Mouse (Mus musculus): ENCODE results near the gene Fem1a.

The Fem1a gene

GRCm38 (mm10) chr17:56279481-56280155, 23.0 kb downstream of the Fem1a start:
- DNase-seq: no peak

GRCm38 (mm10) chr17:56281193-56281592, 24.6 kb downstream of the Fem1a start:
- DNase-seq: no peak

- no peak for DNase-seq
These were observed 26.2 kb downstream of the Fem1a start for GRCm38 (mm10) chr17:56282802-56283201.

GRCm38 (mm10) chr17:56283316-56283715, 26.7 kb downstream of the Fem1a start:
- peak; percentile 55 for DNase-seq

- no peak for DNase-seq
These were observed 29.4 kb downstream of the Fem1a start for GRCm38 (mm10) chr17:56285995-56286394.

- no peak for DNase-seq
These were observed 31.2 kb downstream of the Fem1a start for GRCm38 (mm10) chr17:56287830-56288229.

GRCm38 (mm10) chr17:56288866-56289265, 32.3 kb downstream of the Fem1a start:
- no peak for DNase-seq

- DNase-seq: no peak
These were observed 33.0 kb downstream of the Fem1a start for GRCm38 (mm10) chr17:56289371-56290331.

- peak; percentile 70 for DNase-seq
These were observed 34.0 kb downstream of the Fem1a start for GRCm38 (mm10) chr17:56290388-56291170.

- peak; percentile 76 for DNase-seq
These were observed 34.5 kb downstream of the Fem1a start for GRCm38 (mm10) chr17:56291171-56291511.

- DNase-seq: no peak
These were observed 35.3 kb downstream of the Fem1a start for GRCm38 (mm10) chr17:56291826-56292475.

GRCm38 (mm10) chr17:56292531-56293222, 36.1 kb downstream of the Fem1a start, which contains the start of gene Plin3:
Gene Plin3, minus strand, starts transcription at chr17:56292873.
- DNase-seq: no peak

- DNase-seq: no peak
These were observed 36.7 kb downstream of the Fem1a start for GRCm38 (mm10) chr17:56293291-56293690.

GRCm38 (mm10) chr17:56294241-56294640, 37.6 kb downstream of the Fem1a start:
- DNase-seq: peak; percentile 46

- no peak for DNase-seq
These were observed 39.6 kb downstream of the Fem1a start for GRCm38 (mm10) chr17:56296201-56296600.

GRCm38 (mm10) chr17:56298238-56298637, 41.6 kb downstream of the Fem1a start:
- DNase-seq: no peak

- no peak for DNase-seq
These were observed 43.6 kb downstream of the Fem1a start, which contains the start of gene Arrdc5 for GRCm38 (mm10) chr17:56300186-56300585. Gene Arrdc5, minus strand, starts transcription at chr17:56300286.

- no peak for DNase-seq
These were observed 45.9 kb downstream of the Fem1a start for GRCm38 (mm10) chr17:56302363-56302996.

- DNase-seq: peak; percentile 23
These were observed 46.7 kb downstream of the Fem1a start, which contains the start of gene Uhrf1 for GRCm38 (mm10) chr17:56303160-56303846. Gene Uhrf1, plus strand, starts transcription at chr17:56303321.

- DNase-seq: peak; percentile 93
These were observed 47.4 kb downstream of the Fem1a start for GRCm38 (mm10) chr17:56303847-56304586.

Data from right cerebral cortex, postnatal 14 days (tissue).